Mouse (Mus musculus): Measurements from ENCODE around the gene Gclc.
"Not testable (repeated sequence)": the region's sequence is repeated elsewhere in the genome, so short reads cannot be mapped to it uniquely, and the experiment has no call there.

Gene Gclc

DNA sequence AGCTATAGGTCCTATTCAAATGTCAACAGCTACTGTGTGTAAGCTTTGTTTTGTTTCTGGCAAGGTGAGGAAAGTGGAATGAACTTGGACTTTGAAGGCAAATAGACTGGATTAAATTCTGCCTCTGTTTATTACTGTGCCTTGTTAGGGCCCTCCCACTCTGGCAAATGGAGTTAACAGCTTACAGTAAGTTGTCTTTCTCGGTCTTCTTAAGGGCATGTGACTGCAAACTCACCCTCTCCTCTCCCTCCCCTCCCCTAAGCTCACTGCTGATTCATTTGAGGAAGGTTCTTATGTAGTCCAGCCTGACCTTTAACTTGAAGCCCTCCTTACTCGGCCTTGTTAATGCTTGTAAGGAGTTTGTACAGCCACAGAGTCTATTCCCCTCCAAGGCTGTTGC is 8.0 kb upstream of the Gclc start:
- no peak for DNase-seq (ENCODE audit: low spot score in 2 of 2)

DNA sequence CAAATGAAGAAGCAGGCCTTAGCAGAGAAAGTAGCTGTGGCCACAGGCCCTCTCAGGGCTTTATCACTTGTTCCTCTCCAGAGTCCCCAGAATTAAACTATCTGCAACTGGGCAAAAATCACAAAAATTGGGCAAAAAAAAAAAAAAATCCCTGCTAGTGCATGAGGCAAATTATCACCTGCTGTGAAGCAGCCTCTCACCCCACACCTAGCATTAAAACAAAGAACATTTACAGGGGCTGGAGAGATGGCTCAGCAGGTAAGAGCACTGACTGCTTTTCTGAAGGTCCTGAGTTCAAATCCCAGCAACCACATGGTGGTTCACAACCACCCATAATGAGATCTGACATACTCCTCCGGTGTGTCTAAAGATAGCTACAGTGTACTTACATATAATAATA is 6.0 kb upstream of the Gclc start:
- DNase-seq (ENCODE audit: low spot score in 2 of 2): not testable (repeated sequence)

GRCm38 (mm10) chr9:77750133-77751060 is 3.9 kb upstream of the Gclc start:
- peak; percentile 93 to 94 for DNase-seq (ENCODE audit: low spot score in 2 of 2)

DNA sequence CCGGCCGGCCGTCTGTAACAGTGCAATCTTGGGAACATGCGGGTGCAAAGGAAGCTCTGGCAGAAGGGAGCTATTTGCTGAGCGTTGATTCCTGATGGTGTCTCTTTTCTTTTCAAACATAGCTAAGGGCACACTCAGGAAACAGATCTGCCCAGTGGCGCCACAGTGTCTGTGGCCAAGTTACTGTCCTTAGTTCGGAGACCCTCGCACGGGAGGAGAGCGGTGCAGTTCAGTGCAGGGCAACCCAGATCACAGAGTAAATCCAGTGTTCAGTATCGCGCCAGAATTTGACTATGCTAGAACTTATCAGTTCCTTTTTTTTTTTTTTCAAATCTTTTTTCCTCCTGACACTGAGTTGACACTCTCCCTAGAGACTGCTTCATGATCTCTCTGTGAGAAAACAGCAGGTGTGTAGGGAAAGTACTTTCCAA is 3.2 kb upstream of the Gclc start:
- peak in 1 of 2 experiments; percentile 33 for DNase-seq (ENCODE audit: low spot score in 2 of 2)

DNA sequence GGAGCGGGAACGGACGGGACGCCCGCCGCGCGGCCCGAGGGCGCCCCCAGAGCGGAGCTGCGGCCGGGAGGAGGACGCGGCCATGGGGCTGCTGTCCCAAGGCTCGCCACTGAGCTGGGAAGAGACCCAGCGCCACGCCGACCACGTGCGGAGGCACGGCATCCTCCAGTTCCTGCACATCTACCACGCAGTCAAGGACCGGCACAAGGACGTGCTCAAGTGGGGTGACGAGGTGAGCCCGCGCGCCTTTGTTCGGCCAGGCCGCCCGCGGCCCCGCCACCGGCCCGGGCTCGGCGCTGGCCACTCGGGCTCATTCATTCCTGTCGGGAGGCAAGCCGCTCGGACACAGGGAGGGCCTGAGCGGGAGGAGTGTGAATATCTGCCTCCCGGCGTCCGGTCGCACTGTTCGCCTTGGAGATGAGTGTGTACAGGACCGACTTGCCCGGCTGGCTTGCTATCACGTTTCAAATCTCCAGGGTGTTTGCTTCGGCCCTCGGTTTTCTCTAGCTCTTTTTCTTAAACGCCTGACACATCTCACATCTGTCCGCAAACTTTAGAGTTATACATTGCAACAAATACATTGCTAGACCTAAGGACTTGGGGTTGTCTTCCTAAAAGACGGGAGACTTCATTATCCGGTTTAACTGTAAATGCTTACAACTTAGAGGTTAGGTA is 530 bp downstream of the Gclc start:
- DNase-seq (ENCODE audit: low spot score in 2 of 2): peak; percentile 57 to 63

- no peak for DNase-seq (ENCODE audit: low spot score in 2 of 2)
These were observed 1.1 kb downstream of the Gclc start for GRCm38 (mm10) chr9:77755403-77755784.

GRCm38 (mm10) chr9:77756076-77756475 is 1.7 kb downstream of the Gclc start:
- no peak for DNase-seq (ENCODE audit: low spot score in 2 of 2)

DNA sequence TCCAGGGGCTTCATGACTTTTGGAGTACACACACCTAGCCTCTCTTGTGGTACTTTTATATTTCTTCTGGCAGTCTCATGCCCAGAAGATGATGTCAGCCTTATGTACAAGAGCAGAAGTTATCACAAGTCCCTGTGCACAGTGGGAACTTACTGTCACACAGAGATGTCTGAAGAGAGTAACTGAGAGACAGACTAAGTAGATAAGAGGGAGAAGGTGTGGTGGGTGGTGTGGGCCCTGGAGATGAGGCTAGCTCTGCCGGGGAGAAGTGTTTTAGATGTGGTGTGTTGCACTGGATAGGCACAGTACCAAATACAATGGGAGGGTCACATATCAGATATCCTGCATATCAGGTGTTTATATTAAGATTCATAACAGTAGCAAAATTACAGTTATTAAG is 3.0 kb downstream of the Gclc start:
- DNase-seq (ENCODE audit: low spot score in 2 of 2): no peak

- DNase-seq (ENCODE audit: low spot score in 2 of 2): no peak
These were observed 4.1 kb downstream of the Gclc start for GRCm38 (mm10) chr9:77758481-77758880.

DNA sequence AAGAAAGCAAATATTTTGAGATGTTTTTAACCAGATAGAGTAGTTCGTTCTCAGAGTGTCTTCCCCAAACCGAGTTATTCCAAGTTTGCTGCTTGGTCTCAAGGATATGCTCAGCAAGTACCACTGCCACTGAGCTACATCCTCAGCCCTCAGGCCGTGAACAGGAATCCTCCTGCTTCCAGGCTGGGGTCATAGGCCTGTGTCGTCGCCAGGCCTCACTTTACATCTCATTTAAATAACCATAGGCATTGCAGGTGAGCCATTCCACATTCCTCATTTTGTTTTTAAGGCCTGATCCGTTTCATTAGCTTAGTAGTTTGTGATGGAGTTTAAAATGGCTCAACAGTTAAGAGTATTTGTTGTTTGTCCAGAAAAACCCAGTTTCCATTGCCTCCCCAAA is 4.8 kb downstream of the Gclc start:
- no peak for DNase-seq (ENCODE audit: low spot score in 2 of 2)

DNA sequence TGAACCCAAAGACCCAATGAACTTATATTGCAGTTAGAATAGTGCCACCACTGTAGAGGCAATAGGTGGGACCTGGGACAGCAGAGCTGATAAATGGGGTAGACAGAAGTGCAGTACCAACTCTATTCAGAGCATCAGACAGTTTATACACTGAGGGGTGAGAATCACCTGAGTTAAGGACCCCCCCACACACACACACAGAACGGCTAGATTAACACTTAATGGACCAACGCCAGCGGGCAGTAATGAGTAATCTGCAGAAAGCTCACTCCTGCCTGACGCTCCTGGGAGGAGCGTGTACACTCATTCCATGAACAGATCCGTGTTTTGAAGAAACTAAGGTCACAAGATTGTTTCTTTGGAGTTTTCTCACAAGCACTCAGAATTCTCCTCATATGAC is 5.4 kb downstream of the Gclc start:
- no peak for DNase-seq (ENCODE audit: low spot score in 2 of 2)

- DNase-seq (ENCODE audit: low spot score in 2 of 2): no peak
These were observed 11.9 kb downstream of the Gclc start for GRCm38 (mm10) chr9:77766218-77766617.

GRCm38 (mm10) chr9:77766767-77767166 is 12.4 kb downstream of the Gclc start:
- no peak for DNase-seq (ENCODE audit: low spot score in 2 of 2)

DNA sequence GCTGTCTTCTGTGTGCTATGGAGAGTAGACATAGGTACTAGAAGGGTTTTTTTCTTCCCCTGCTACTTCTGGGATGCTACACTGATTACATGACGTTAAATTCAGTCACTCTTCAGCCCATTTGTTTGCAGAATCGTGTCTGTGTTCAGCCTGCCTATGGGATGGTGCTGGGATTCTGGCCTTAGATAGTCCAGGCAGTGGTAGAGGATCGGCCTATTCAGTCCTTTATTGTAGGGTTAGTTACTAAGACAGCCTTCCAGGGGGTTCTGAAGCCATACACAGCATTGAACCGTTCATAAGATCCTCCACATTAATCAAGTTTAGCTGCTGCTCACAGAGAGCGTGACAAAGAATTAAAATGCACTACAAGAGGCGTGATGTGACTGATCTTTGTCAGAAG is 16.6 kb downstream of the Gclc start:
- DNase-seq (ENCODE audit: low spot score in 2 of 2): no peak

DNA sequence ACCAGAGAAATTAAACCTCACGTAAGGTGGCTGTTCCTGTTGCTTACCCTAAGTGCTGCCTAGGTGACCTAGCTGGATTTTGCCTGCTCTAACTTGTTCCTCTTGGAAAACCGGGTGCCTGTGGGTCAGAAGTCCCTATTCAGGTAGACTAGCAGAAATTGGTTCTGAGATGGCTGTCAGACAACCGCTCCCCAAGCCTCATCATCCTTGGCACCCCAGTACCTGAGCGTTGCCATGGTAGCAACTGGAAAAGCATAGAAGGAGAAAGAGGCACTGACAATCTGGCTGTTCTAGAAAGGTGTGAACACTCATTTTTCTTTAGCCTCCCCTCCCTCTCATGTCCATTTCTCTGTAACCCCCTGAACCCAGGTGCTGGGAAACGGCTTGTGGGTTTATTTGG is 17.0 kb downstream of the Gclc start:
- DNase-seq (ENCODE audit: low spot score in 2 of 2): no peak

- no peak for DNase-seq (ENCODE audit: low spot score in 2 of 2)
These were observed 17.5 kb downstream of the Gclc start for GRCm38 (mm10) chr9:77771765-77772383.

DNA sequence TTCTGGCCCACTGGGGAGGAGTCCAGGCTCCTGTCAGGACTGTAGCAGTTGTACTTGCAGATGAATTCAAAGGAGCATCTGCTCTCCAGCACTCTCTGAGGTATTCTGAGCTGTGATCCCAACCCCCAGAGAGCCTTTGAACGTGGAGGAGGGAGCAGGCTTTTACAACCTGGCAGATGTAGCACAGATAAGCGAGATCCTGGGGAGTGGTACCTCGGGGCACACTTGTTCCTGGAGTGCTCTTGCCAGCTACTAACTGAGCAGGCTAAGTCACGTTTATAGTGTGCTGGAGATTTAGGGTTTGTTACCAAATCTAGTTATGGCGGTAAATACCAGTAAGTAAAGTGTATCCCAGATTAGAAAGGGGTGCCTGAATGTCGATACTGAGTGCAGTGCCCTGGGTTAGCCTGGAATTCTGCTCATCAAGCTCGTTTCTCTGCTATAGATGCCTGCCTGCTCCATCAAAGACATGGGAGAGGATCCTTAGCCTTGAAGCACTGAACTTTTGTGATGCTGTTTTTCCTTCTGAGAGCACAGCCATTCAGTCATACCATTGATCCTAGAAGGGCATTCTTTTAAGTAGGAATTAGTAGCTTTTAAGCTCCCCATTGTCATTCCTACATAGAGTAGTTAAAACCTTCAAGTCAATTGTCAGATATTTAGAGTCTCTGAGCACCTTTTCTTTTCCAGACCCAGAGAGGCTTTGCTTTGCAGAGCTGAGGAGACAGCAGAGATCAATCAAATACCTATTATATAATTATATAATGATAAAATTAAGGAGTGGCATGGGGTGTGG is 22.6 kb downstream of the Gclc start:
- DNase-seq (ENCODE audit: low spot score in 2 of 2): no peak

DNA sequence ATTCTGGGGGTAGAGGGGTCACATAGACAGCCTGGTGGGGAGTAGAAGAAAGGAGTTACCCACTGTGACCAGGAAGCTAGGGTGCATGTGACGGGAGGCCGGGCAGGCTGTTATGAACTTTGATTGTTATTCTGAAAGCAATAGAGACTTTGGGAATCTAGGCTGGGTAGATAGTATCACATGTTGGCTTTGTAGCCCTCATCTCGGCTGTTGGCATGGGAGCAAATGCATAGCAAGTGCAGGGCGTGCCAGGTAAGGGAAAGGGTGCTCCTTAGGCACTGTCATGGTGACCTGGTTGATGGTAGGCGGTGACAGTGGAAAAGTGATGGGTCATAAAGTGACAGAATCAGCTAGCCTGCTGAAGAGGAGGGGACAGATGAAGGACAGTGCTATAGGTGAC is 23.3 kb downstream of the Gclc start:
- peak in 1 of 2 experiments; percentile 13 for DNase-seq (ENCODE audit: low spot score in 2 of 2)

- DNase-seq (ENCODE audit: low spot score in 2 of 2): no peak
These were observed 25.4 kb downstream of the Gclc start for GRCm38 (mm10) chr9:77779711-77780110.

DNA sequence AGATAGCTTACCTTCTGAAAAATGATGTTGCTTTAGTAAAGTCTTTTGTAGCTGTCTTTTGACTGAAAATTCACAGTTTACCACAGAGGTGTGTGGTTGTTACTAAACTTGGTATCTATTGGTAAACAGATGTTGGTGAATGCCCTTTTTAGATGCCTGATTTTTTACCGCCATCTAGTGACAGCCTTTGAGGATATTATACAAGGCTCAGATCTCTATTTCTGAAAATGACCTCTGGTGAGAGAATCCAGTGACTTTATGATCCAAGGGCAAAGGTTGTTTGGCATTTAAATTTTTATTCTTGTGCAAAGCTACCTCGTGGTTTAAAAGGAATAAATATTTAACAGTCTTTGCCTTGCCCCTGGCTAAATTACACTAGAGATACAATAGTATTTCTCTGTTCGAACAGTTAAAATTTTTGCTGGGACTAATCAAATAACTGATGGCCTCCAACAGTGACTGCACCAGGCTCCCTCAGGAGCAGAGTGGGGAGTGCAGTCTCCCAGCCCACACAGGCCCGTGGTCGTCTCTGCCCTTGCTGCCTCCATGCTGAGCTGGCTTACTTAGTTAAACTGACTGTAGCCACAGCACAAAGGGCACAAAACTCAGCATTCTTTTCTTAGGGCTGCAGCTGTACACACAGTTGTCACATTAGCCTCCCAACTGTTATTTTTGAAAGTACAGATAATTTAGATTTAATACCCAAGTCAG is 27.3 kb downstream of the Gclc start:
- DNase-seq (ENCODE audit: low spot score in 2 of 2): no peak

- no peak for DNase-seq (ENCODE audit: low spot score in 2 of 2)
These were observed 27.9 kb downstream of the Gclc start for GRCm38 (mm10) chr9:77782201-77782600.
